Mouse (Mus musculus) urinary bladder, adult 2 months (tissue): ENCODE measurements around the gene Crocc. TPM values are rescaled to one million over a fixed set of nuclear protein-coding genes. Genes with fewer than 3 reads are reported as not detected.

ENCODE experiments used
- DNase-seq: peaks from one replicate; pipeline ENCODE4 v3.0.0; 2022; ENCODE audit warnings: low spot score
- polyA plus RNA-seq: library from polyadenylated mRNA; depleted of rRNA; stranded (reverse); fragments of >200 nt; gene quantifications from 2 replicates; pipeline ENCODE4 v1.2.3, GENCODE M21; 2012; rRNA removed

The Crocc gene
- polyA plus RNA-seq, 1 experiment = 27.0 TPM

DNA sequence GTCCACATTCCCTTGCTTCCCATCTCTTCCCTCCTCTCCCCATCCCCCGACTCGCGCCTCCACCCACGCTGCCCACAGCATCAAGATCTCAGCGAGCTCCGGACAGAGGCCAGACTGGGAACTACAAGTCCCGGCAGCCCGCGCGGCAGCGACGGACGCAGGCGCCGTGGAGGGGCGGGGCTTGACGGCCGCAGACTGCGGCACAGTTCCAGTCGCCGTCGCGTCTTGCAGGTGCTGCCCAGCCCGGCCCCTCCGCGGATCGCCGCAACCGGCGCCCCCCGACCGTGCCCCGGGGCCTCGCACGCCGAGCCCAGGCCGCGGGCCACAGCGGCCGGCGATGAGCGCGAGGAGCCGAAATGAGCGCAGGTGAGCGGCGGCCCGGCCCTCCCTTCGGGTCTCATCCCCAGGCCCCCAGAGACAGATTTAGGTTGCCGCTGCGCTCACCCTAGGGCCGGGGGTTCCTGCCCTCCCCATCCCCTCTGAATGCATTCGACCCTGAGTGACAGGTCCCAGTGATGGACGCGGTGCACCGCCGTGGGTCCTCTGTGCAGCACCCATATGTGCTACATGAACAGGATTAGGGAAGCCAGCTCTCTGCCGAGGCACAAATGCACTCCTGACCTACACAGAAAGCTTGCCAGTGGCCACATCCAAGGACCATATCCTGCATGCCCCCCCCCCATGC is 73.5 kb downstream of the Crocc start, which contains the start of gene Atp13a2:
Atp13a2 (plus strand) TSS at position 163 of the 685 bp plus-strand sequence.
- peak; percentile 80 for DNase-seq

DNA sequence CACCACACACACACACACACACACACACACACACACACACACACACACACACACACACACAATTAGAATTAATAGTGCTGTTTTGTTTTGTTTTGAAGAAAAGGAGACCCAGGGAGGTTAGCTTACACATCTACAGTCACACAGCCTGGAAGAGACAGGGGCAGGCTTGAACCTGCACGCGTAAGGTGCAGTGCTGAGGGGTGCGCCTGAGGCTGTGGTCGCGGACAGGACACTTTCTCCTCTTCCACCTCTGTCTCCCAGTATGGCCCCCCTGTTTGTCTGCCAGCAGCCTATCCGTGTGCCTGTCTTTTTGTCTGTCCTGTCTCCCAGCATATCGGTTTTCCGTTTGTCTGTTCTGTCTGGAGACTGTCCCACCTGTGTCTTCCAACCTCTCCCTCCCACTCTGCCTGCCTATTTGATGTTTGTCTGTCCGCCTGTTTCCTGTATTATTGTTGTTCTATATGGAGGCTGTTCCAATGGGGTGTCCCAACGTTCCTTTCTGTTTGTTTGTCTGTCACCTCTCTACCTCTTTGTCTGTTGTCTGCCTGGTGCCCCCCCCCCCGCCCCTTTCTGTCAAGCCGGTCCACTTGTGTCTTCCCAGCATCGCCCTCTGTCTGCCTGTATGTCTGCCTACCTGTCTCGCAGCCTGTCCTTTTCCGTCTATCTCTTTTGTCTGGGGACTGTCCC is 74.2 kb downstream of the Crocc start:
- DNase-seq = no peak

DNA sequence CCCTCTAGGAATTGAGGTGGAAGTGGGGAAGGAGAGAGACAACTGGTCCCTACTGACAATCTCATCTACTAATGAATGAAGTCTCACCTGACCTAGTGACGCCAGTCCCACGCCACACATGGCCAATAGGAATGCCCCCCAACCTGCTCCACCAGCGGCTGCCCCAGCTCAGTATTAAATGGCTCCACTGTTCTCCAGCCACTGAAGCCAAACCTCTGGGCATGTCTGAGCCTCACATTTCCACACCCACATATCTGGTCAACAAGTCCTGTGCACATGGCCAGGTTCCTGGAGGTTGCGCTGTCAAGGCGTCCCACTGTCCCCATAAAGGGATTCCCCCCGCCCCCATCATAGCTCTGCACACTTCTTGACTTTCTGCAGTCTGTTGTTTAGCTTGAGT is 75.8 kb downstream of the Crocc start:
- DNase-seq = no peak

DNA sequence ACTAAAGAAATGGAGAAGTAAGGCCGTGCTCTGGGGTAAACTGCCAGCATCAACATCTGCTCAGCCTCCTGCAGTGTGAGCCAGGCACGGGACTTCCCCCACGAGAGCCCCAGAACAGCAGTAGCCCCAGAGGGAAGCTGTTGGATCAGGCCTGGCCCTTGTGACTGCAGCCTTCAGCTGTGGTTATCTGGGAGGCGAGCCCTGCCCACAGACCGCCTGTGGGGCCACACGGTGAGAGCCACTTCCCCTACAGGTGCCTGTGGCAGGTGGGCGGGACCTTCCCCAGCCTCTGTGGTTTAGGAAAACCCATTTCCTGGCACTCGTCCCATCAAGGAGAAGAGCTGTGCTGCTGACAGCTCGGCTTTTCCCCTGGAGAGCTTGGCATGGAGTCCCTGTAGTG is 76.9 kb downstream of the Crocc start:
- DNase-seq = peak; percentile 50

DNA sequence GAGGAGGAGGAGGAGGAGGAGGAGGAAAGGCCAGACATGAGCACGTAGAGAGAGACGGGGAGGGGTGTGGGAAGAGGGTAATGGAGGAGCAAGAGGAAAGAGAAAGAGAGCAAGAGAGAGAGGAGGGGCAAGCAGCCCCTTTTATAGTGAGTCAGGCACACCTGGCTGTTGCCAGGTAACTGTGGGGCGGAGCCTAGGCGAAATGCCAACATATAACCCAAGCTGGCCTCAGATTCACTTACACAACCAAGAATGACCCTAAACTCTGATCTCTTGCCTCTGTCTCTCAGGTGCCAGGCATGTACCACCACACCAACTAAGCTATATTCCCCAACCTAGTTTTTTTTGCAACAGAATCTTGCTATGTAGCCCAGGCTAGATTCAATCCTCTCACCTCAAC is 77.5 kb downstream of the Crocc start:
- DNase-seq = no peak

- no peak for DNase-seq
Observed at GRCm38 (mm10) chr4:140981605-140982004, 78.7 kb downstream of the Crocc start.

- DNase-seq = no peak
Observed at GRCm38 (mm10) chr4:140977886-140978692, 82.3 kb downstream of the Crocc start.

DNA sequence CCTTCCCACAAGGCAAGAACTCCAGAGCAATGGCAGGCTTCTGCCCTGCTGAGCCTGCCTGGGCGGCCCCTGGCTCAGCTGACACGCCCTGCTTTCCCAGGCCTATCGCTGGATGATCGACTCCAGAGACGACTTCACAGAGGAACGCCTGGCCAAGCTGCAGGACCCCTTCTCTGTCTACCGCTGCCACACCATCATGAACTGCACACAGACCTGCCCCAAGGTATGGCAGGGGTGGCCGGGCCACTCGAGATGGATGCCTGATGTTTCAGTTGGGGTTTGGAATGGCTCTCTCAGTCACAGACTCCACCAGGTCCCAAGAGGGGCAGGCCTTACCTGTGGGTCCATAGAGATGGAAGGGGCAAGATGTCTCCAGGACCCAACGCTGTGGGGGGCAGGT is 83.1 kb downstream of the Crocc start:
- DNase-seq = no peak

DNA sequence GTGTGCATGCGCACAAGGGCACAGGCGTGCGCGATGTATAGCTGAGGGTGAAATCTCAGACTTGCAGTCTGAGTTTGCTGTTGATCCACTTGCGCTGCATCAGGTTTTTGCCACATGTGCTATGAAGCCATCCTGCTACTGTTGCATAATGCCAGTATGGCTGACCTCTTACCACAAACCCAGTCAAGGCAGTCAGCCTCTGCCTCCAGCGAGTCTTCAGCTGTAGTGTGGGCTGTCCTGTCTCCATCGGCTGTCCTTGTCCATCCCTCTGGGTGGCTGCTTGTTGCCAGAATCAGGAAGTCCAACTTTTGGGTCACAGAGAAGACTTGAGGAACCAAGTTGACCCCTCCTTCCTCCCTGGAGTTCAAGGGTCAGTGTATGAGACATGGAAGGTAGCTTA is 85.0 kb downstream of the Crocc start:
- no peak for DNase-seq

DNA sequence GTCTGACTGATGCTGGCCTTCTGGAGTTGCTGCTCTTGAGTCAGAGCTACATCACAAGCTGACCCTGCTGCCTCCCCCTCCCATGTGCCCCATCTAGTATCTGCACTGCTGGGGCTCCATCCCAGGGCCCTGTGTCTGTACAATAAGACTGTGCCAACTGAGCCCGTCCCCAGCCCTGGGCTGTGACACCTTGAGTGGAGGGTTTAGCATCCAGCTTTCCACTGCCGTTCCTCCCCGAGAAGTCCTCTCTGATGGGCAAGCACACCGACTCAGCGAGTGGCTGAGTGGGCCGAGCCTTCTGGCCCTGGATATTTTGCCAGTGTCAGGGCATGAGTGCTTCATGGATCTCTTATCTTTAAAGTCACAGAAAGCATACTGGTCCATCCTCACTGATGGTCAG is 85.9 kb downstream of the Crocc start:
- no peak for DNase-seq

- no peak for DNase-seq
Observed at GRCm38 (mm10) chr4:140971691-140972090, 88.7 kb downstream of the Crocc start.

DNA sequence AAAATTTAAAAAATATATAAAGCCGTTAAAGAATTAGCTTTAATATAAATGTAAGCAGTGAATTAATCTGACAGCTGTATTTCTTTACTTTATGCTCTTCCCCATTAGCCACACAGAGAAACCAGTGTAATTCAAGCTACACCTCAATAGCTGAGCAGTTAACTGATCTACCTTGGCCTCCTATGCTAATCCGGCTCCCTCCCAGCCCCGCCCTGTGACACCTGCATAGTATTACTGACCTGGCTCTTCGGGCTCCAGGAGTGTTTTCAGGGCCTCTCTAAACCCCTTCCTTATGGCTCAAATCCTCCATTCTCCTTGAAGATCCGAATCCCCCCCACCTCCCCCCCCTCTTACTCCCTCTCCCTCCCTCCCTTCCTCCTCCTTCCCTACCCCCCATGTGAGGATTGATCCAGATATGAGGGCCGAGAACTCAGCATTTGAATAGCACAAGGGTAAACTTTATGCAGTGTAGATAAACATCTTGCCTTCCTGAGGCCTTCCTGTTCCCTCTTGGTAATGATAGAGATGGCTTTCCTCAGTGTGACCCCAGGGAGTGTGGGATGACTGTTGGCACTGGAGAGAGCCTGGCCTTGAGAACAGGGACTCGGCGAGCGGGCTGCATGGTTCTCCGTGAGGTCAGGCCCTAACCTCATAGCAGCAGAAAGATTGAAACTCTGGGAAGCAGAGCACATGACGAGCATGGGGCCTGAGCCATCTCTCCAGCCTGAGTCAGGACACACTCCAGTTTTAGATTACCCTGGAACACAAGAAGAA is 92.8 kb downstream of the Crocc start:
- no peak for DNase-seq

Other genes starting within 250 kb of the Crocc start
- 0.30 and 0.32 TPM in 2 replicates for gene Padi3, start 249.9 kb downstream of the Crocc start, polyA plus RNA-seq
- 1.0 and 1.2 TPM in 2 replicates for gene Padi1, start 214.8 kb downstream of the Crocc start, polyA plus RNA-seq
- 1.7 and 1.8 TPM in 2 replicates for gene Padi2, start 154.2 kb downstream of the Crocc start, polyA plus RNA-seq
- 175 and 188 TPM in 2 replicates for gene Sdhb, start 99.3 kb downstream of the Crocc start, polyA plus RNA-seq
- 49.5 and 57.3 TPM in 2 replicates for gene Atp13a2, start 73.7 kb downstream of the Crocc start, polyA plus RNA-seq
- gene Mfap2, start 50.1 kb downstream of the Crocc start, polyA plus RNA-seq = 37.6 and 37.9 TPM in 2 replicates
- gene Necap2, start 17.8 kb upstream of the Crocc start, polyA plus RNA-seq = 65.9 and 77.0 TPM in 2 replicates
- not detected in 2 replicates for gene Spata21, start 27.8 kb upstream of the Crocc start, polyA plus RNA-seq
- 32.6 and 44.2 TPM in 2 replicates for gene Szrd1, start 79.2 kb upstream of the Crocc start, polyA plus RNA-seq
- gene Fbxo42, start 87.4 kb upstream of the Crocc start, polyA plus RNA-seq = 12.2 and 13.9 TPM in 2 replicates
- gene Rsg1, start 153.4 kb upstream of the Crocc start, polyA plus RNA-seq = 2.4 and 2.6 TPM in 2 replicates
- gene Arhgef19, start 178.9 kb upstream of the Crocc start, polyA plus RNA-seq = 8.3 and 13.5 TPM in 2 replicates
- gene Epha2, start 240.7 kb upstream of the Crocc start, polyA plus RNA-seq = 20.2 and 25.6 TPM in 2 replicates